Mouse (Mus musculus): ENCODE results near the gene Inhbb. TPM values are rescaled to one million over a fixed set of nuclear protein-coding genes. Genes with fewer than 3 reads are reported as not detected.

Inhbb gene
- polyA plus RNA-seq, 1 experiment from 2014 or later = 1.3 TPM

DNA sequence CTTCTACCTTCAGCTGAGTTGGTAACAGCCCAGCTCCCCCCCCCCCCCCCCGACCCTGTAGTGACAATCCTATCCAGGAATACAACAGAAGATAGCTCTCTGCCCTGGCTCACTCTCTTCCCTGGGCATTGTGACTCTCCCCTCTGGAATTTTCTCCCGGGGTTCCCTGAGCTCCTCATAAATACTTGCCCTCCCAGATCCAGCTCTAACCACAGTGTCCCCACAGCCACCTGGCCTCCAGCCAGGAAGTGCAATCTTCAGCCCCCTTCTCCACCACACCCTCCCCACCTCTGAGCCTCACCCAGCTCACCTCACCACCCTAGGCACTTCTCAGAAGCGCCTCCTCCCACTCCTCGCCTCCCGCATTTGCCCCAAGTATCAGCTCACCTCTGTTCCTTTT, 46.7 kb downstream of the Inhbb start:
- no peak overlapping the region for H3K4me2 ChIP-seq (ENCODE audit: low read depth, low read length)
- WGBS = 67% methylated on average over 5 of the region's 5 CpGs
- no peaks in the 10 kb centered on the region for H3K36me3 ChIP-seq (ENCODE audit: control insufficient read depth, insufficient read depth, low read length)
- DNase-seq (ENCODE audit: low spot score) = no peak
- H3K4me3 ChIP-seq (ENCODE audit: low read depth, low read length) = no peak overlapping the region
- no peak overlapping the region for H3K27ac ChIP-seq (replicated peaks; ENCODE audit: low read depth, low read length)
- no peaks in the 10 kb centered on the region for H3K9me3 ChIP-seq (ENCODE audit: control insufficient read depth, low read length)
- ATAC-seq (ENCODE audit: low read depth) = no peak
- H3K27me3 ChIP-seq (replicated peaks; ENCODE audit: control insufficient read depth, insufficient read depth, low read length) = no peaks in the 10 kb centered on the region
- no peaks in the 10 kb centered on the region for H3K4me1 ChIP-seq (ENCODE audit: control insufficient read depth, insufficient read depth, low read length)
- no peak overlapping the region for H3K9ac ChIP-seq (ENCODE audit: low read depth, low read length)

DNA sequence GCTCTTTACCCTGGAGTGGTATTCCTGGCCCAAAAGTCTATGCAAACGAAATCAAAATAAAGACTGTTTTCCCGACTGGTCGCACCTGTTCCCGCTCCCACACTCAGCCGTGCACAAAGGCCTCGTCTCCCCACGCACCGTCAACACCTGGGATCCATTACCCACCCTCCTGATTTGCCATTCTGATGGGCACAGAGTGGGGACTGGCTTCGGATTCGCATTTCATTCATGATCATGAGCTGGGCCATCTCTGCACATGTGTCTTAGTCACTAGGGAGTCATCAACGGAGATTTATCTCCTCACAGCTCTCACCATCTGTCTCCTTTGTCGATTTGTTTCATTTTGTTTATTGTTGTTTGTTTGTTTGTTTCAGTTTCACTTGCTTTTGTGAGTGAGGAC, 54.5 kb downstream of the Inhbb start:
- no peaks in the 10 kb centered on the region for H3K9me3 ChIP-seq (ENCODE audit: control insufficient read depth, low read length)
- no peak for DNase-seq (ENCODE audit: low spot score)
- ATAC-seq (ENCODE audit: low read depth) = no peak
- H3K4me2 ChIP-seq (ENCODE audit: low read depth, low read length) = no peak overlapping the region
- no peak overlapping the region for H3K27ac ChIP-seq (replicated peaks; ENCODE audit: low read depth, low read length)
- H3K36me3 ChIP-seq (ENCODE audit: control insufficient read depth, insufficient read depth, low read length) = no peaks in the 10 kb centered on the region
- no peaks in the 10 kb centered on the region for H3K27me3 ChIP-seq (replicated peaks; ENCODE audit: control insufficient read depth, insufficient read depth, low read length)
- H3K9ac ChIP-seq (ENCODE audit: low read depth, low read length) = no peak overlapping the region
- no peak overlapping the region for H3K4me3 ChIP-seq (ENCODE audit: low read depth, low read length)
- 57% methylated on average over 12 of the region's 12 CpGs for WGBS
- no peaks in the 10 kb centered on the region for H3K4me1 ChIP-seq (ENCODE audit: control insufficient read depth, insufficient read depth, low read length)

DNA sequence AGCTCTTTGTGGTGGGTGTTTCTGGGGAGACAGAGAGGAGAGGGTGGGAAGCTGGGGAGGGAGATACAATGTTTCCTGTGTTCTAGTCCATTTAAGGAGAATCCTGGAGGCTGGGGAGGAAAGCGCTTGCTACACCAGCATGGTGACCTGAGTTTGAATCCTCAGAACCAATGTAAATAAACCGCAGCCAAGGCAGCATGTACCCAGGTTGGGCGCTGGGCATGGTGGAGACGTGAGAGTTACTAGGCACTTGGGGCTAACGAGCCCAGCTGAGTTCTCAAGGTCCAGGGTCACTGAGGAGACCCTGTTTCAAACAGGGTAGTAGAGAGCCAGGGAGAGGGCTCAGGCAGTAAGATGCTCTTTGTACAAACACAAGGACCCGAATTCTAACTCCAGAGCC, 55.7 kb downstream of the Inhbb start:
- Histone ChIP-seq H3K36me3 (ENCODE audit: control insufficient read depth, insufficient read depth, low read length) (no peaks in the 10 kb centered on the region), H3K27me3 (replicated peaks; ENCODE audit: control insufficient read depth, insufficient read depth, low read length) (no peaks in the 10 kb centered on the region), H3K4me3 (ENCODE audit: low read depth, low read length) (no peak overlapping the region), H3K4me2 (ENCODE audit: low read depth, low read length) (no peak overlapping the region), H3K27ac (replicated peaks; ENCODE audit: low read depth, low read length) (no peak overlapping the region), H3K9me3 (ENCODE audit: control insufficient read depth, low read length) (peaks cover 8% of the 10 kb centered on the region; the same call in 1 of the 2 replicates), H3K9ac (ENCODE audit: low read depth, low read length) (no peak overlapping the region), H3K4me1 (ENCODE audit: control insufficient read depth, insufficient read depth, low read length) (no peaks in the 10 kb centered on the region)
- 60% methylated on average over 6 of the region's 6 CpGs for WGBS
- ATAC-seq (ENCODE audit: low read depth) = no peak
- DNase-seq (ENCODE audit: low spot score) = no peak

Other genes with a start within 250 kb of the Inhbb start
- gene Ralb, start 82.5 kb upstream of the Inhbb start, polyA plus RNA-seq (2014; fragmentation: Nextera tagmentation; extraction: Ambion mirVana) = 96.8 and 114 TPM in 2 replicates
- 25.3 and 25.8 TPM in 2 replicates for gene Tmem185b, start 103.9 kb upstream of the Inhbb start, polyA plus RNA-seq (2014; fragmentation: Nextera tagmentation; extraction: Ambion mirVana)
- gene Epb41l5, start 226.8 kb upstream of the Inhbb start, polyA plus RNA-seq (2014; fragmentation: Nextera tagmentation; extraction: Ambion mirVana) = 15.0 and 15.5 TPM in 2 replicates